Mouse (Mus musculus) 3T3-L1 (cell line): Measurements from ENCODE around the gene Tmc2.

Experiments
- DNase-seq: peaks from one replicate; pipeline ENCODE4 v3.0.0-alpha.2; 2015; ENCODE audit warnings: low read depth, low spot score

Tmc2 gene

GRCm38 (mm10) chr2:130194894-130195293, at the start of gene Tmc2:
Gene Tmc2 (plus strand): TSS chr2:130195194.
- no peak for DNase-seq

GRCm38 (mm10) chr2:130146089-130146668, 48.8 kb upstream of the Tmc2 start:
- DNase-seq = no peak

- no peak for DNase-seq
Measured at GRCm38 (mm10) chr2:130155171-130155570, 39.8 kb upstream of the Tmc2 start.

GRCm38 (mm10) chr2:130155851-130156250, 39.1 kb upstream of the Tmc2 start:
- DNase-seq = no peak

- no peak for DNase-seq
Measured at GRCm38 (mm10) chr2:130157231-130158087, 37.5 kb upstream of the Tmc2 start.

GRCm38 (mm10) chr2:130158088-130158437, 36.9 kb upstream of the Tmc2 start:
- DNase-seq = no peak

- DNase-seq = no peak
Measured at GRCm38 (mm10) chr2:130162701-130163100, 32.3 kb upstream of the Tmc2 start.

GRCm38 (mm10) chr2:130166311-130167214, 28.4 kb upstream of the Tmc2 start:
- peak; percentile 68 for DNase-seq

GRCm38 (mm10) chr2:130167861-130168260, 27.1 kb upstream of the Tmc2 start:
- peak; percentile 81 for DNase-seq

- DNase-seq = no peak
Measured at GRCm38 (mm10) chr2:130171674-130172073, 23.3 kb upstream of the Tmc2 start.

GRCm38 (mm10) chr2:130176820-130177219, 18.2 kb upstream of the Tmc2 start:
- no peak for DNase-seq

GRCm38 (mm10) chr2:130178381-130178705, 16.7 kb upstream of the Tmc2 start:
- peak; percentile 49 for DNase-seq

GRCm38 (mm10) chr2:130178706-130179506, 16.1 kb upstream of the Tmc2 start, which contains the start of gene Snrpb:
Gene Snrpb (minus strand): TSS chr2:130179403.
- DNase-seq = peak; percentile 95

GRCm38 (mm10) chr2:130179507-130180019, 15.4 kb upstream of the Tmc2 start:
- no peak for DNase-seq

- DNase-seq = no peak
Measured at GRCm38 (mm10) chr2:130188391-130188790, 6.6 kb upstream of the Tmc2 start.

- DNase-seq = no peak
Measured at GRCm38 (mm10) chr2:130200961-130201360, 6.0 kb downstream of the Tmc2 start.

GRCm38 (mm10) chr2:130207376-130207775, 12.4 kb downstream of the Tmc2 start:
- no peak for DNase-seq

- no peak for DNase-seq
Measured at GRCm38 (mm10) chr2:130207996-130208395, 13.0 kb downstream of the Tmc2 start.

GRCm38 (mm10) chr2:130209636-130210035, 14.6 kb downstream of the Tmc2 start:
- no peak for DNase-seq

GRCm38 (mm10) chr2:130211581-130211980, 16.6 kb downstream of the Tmc2 start:
- no peak for DNase-seq

GRCm38 (mm10) chr2:130246912-130247311, 51.9 kb downstream of the Tmc2 start:
- DNase-seq = peak; percentile 80
